Mouse (Mus musculus): ENCODE results near the gene Cbs. TPM values are rescaled to one million over a fixed set of nuclear protein-coding genes. Genes with fewer than 3 reads are reported as not detected.

The Cbs gene
- polyA plus RNA-seq, 1 experiment: 5.4 TPM

DNA sequence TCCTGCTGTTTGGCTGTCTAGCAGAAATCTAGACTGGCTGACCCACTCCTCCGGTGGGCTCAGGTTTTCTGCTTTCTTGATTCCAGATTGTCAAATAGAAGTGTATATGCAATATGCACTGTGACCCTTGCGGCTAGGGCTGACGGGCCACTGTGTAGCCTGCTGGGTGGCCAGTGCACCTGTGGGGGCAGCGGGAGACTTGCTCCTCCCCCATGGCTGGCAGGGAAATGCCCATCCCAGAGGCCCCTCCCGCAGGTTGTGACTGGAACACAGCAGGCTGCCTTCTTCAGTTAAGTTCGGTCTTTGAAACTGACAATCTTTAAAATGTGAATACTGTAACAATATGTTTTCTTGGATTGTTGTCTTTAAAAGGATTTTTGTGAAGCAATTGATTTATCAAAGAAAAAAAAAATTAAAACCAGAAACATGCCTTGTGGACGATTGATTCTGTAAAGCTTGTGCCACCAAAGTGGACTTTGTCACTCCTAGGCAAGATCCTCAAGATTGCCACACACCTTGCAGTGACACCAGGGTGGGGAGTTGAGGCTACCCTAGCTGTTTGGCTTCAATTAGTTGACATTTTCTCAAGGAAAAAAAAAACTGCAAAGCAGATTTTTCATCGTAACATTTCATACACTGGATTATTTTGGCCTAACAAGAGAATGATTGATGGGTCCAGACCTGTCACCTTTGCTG, 29.6 kb downstream of the Cbs start:
- no peak for DNase-seq (ENCODE audit: low read depth)

DNA sequence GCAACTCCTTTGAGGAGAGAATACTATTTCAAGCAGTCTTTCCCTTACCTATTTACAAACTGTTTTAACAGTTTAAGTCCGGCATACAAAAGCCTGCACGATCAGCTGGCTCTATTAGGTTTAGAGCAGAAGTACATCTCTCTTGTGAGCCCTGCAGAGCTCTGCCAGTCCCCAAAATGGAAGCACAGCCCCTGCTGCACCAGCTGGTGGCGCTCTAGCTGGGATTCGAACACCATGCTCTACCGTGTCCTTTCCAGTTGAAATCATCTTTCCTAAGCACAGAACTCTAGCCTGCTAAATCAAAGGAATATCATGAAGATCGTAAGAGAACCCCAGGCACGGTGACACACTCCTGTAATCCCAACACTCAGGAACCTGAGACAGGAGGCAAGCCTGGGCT, 30.6 kb downstream of the Cbs start:
- TF ChIP-seq CTCF (IDR thresholded peaks at IDR 0.05; ENCODE audit: borderline replicate concordance, extremely low read depth, insufficient read depth, insufficient read length): peak; percentile 29; the same call in 1 of the 2 replicates
- TF ChIP-seq POLR2A (IDR thresholded peaks at IDR 0.05; ENCODE audit: borderline replicate concordance, extremely low read depth, insufficient read depth, insufficient read length, poor library complexity, severe bottlenecking): no peak
- DNase-seq (ENCODE audit: low read depth): peak; percentile 18

More for the DNA sequence above, 29.6 kb downstream of the Cbs start:
- TF ChIP-seq CTCF (IDR thresholded peaks at IDR 0.05; ENCODE audit: borderline replicate concordance, extremely low read depth, insufficient read depth, insufficient read length) (no peak), POLR2A (IDR thresholded peaks at IDR 0.05; ENCODE audit: borderline replicate concordance, extremely low read depth, insufficient read depth, insufficient read length, poor library complexity, severe bottlenecking) (no peak)

DNA sequence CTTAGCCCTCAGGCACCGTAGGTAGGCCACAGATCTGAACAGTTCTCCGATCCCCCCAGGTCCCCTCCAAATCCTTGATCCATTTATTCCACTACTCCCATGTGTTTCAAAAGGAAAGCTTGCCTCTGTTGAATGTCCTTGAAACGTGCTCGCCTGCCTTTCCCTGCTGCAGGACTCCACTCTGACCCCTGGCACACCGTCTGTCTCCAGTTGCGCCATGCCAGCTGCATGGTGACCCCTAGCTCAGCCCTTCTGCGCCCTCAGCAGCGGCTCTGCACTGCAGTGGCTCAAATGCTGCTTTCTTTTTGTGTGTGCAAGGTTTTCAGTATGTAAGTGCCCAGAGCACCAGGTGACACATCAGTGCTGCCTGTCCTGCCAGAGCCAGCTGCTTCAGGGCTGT, 38.4 kb downstream of the Cbs start:
- no peak for DNase-seq (ENCODE audit: low read depth)
- TF ChIP-seq POLR2A (IDR thresholded peaks at IDR 0.05; ENCODE audit: borderline replicate concordance, extremely low read depth, insufficient read depth, insufficient read length, poor library complexity, severe bottlenecking) (no peak), CTCF (IDR thresholded peaks at IDR 0.05; ENCODE audit: borderline replicate concordance, extremely low read depth, insufficient read depth, insufficient read length) (no peak)

DNA sequence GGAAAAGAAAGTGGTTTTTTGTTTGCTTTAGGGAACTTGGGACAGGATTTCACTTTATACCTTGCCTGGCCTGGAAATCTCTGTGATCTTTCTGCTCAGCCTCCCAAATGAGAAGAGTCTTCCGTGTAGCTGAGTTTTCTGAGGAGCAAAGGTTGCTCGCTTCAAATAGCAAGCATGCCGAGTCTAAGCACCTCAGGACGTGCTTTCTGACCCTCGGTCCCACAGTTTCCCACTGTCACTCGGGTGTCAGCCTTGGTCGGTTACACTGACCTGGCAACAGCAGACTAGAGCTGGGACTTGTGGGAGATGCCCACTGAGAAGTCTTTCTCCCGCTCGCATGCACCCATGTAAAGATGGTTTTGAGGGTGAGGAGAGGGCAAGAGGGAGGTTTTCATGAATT, 39.1 kb downstream of the Cbs start:
- no peak for DNase-seq (ENCODE audit: low read depth)
- TF ChIP-seq CTCF (IDR thresholded peaks at IDR 0.05; ENCODE audit: borderline replicate concordance, extremely low read depth, insufficient read depth, insufficient read length) (no peak), POLR2A (IDR thresholded peaks at IDR 0.05; ENCODE audit: borderline replicate concordance, extremely low read depth, insufficient read depth, insufficient read length, poor library complexity, severe bottlenecking) (no peak)

DNA sequence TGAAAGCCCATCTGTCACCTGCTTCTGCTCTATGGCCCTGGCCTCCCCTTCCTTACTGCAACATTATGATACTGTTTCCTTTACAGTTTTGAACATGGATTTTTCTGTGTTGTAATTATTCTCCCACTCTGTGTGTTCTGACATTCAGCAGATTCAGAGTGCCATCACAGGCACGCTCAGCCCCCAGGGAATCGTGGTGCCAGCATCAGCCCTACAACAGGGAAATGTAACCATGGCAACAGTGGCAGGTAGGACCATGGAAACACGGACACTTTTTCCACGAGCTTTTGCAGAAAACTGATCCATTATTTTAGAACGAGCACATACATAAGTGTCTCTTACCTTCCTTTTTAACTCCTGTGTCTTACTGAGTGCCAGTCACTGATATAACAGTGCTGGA, 42.0 kb downstream of the Cbs start:
- peak; percentile 65 for DNase-seq (ENCODE audit: low read depth)
- TF ChIP-seq POLR2A (IDR thresholded peaks at IDR 0.05; ENCODE audit: borderline replicate concordance, extremely low read depth, insufficient read depth, insufficient read length, poor library complexity, severe bottlenecking): no peak
- no peak for TF ChIP-seq CTCF (IDR thresholded peaks at IDR 0.05; ENCODE audit: borderline replicate concordance, extremely low read depth, insufficient read depth, insufficient read length)

DNA sequence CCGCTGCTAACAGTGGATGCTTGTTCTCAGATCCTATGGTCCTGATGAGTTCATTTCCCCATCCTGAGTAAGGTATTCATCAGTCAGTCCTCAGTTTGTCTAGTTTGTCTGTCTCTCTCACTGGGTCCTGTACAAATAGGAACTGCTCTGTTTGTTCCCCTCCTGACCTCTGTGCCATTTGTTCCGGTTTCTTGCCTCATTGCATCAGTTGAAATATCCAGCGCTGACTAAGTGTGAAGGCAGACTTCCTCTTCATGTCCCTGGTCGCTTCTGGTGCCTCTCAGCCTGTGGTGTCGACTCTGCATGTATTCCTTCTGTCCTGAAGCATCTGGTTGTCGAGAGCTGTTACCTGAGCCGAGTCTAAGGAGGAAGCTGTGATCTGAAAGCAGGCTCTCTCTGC, 42.4 kb downstream of the Cbs start:
- no peak for DNase-seq (ENCODE audit: low read depth)

DNA sequence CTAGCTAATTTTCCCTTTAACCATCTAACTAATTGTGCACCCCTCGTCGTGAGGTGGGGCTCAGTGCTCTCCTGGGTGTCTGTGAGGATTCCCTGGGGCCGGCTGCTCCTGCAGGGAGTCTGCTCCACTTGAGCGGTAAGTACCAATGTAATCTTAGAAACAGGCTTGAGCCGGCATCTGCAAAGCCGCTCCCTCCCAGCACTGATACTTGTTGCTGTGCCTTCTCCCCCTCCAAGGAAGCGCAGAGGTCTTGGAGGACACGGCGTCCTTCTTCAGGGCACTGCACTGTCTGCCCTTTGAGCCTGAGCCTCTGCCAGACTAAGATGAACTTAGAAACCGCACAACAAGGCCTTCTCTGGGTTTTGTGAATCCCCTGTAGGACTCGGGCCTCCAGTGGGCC, 46.2 kb downstream of the Cbs start:
- DNase-seq (ENCODE audit: low read depth): no peak
- TF ChIP-seq POLR2A (IDR thresholded peaks at IDR 0.05; ENCODE audit: borderline replicate concordance, extremely low read depth, insufficient read depth, insufficient read length, poor library complexity, severe bottlenecking): no peak
- no peak for TF ChIP-seq CTCF (IDR thresholded peaks at IDR 0.05; ENCODE audit: borderline replicate concordance, extremely low read depth, insufficient read depth, insufficient read length)

More for the DNA sequence above, 42.4 kb downstream of the Cbs start:
- no peak for TF ChIP-seq CTCF (IDR thresholded peaks at IDR 0.05; ENCODE audit: borderline replicate concordance, extremely low read depth, insufficient read depth, insufficient read length)
- no peak for TF ChIP-seq POLR2A (IDR thresholded peaks at IDR 0.05; ENCODE audit: borderline replicate concordance, extremely low read depth, insufficient read depth, insufficient read length, poor library complexity, severe bottlenecking)

DNA sequence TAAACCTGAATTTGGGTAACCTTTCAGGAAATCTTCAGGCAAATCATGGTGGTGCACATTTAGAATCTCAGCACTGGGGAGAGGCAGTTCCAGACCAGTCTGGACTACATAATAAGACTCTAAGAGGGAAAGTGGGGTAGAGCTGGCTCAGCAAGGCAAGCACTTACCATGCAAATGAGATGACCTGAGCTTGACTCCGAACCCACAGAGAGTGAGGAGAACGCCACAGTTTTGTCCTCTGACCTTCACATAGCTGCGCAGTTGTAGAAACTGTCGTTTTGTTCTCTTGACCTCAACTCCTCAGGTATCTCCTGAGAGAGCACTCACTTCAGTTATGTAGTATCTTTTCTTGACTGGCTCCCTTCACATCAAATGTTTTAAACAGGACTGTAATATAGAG, 48.3 kb downstream of the Cbs start:
- DNase-seq (ENCODE audit: low read depth): no peak
- TF ChIP-seq CTCF (IDR thresholded peaks at IDR 0.05; ENCODE audit: borderline replicate concordance, extremely low read depth, insufficient read depth, insufficient read length) (no peak), POLR2A (IDR thresholded peaks at IDR 0.05; ENCODE audit: borderline replicate concordance, extremely low read depth, insufficient read depth, insufficient read length, poor library complexity, severe bottlenecking) (no peak)

DNA sequence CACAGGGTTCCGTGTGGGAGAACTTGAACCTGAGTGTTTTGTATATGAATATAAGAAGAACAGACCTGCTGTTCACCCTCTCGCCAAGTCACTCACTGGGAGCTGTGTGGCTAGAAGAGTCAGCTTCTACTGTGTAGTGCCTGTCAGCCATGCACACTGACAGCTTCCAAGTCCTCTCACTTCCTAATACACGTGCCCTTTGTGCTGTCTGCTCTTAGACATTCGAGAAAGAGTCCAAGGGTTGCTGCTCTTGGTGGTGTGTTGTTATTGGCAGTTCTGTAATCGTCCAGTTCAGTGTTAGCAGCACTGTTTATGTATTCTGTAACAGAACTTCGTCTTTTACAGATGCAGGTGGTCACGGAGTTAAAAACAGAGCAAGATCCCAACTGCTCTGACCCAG, 48.9 kb downstream of the Cbs start:
- DNase-seq (ENCODE audit: low read depth): no peak
- no peak for TF ChIP-seq CTCF (IDR thresholded peaks at IDR 0.05; ENCODE audit: borderline replicate concordance, extremely low read depth, insufficient read depth, insufficient read length)
- TF ChIP-seq POLR2A (IDR thresholded peaks at IDR 0.05; ENCODE audit: borderline replicate concordance, extremely low read depth, insufficient read depth, insufficient read length, poor library complexity, severe bottlenecking): no peak

DNA sequence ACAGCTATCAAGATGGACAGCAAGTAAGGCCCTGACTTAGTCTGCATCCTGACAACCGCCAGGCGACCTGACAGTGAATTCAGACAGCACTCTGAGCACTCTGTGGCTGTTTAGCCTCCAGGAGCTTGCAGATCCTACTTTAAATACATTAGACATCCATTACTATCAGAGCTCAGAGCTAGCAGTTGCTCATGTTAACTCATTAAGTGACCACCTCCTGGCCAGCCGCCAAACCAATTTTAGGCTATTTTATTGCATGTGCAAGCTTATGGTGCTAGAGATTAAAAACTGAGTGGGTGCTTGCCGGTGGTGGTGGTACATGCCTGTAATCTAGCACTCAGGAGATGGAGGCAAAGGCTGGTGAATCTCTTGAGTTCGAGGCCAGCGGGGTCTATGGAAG, 53.3 kb downstream of the Cbs start:
- TF ChIP-seq CTCF (IDR thresholded peaks at IDR 0.05; ENCODE audit: borderline replicate concordance, extremely low read depth, insufficient read depth, insufficient read length) (no peak), POLR2A (IDR thresholded peaks at IDR 0.05; ENCODE audit: borderline replicate concordance, extremely low read depth, insufficient read depth, insufficient read length, poor library complexity, severe bottlenecking) (no peak)
- peak; percentile 59 for DNase-seq (ENCODE audit: low read depth)

DNA sequence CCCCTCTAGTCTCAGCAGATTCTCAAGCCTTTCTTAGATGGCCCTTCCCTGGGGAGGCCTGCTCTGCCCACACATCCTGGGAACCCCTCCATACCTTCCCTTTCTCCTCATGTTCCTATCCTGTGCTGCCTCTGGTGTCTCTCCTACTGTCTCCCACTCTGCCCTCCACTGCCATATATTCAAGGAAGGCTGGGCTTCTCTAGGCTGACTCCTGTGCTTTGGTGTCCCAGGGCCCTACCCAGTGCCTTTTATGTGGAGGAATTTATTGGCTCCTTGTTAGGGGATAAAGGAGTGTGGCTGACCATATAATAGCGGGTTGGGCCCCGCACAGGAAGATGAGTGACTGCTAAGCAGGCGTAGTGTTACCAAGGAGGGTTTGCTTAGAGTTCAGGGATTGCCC, 53.9 kb downstream of the Cbs start:
- no peak for TF ChIP-seq POLR2A (IDR thresholded peaks at IDR 0.05; ENCODE audit: borderline replicate concordance, extremely low read depth, insufficient read depth, insufficient read length, poor library complexity, severe bottlenecking)
- TF ChIP-seq CTCF (IDR thresholded peaks at IDR 0.05; ENCODE audit: borderline replicate concordance, extremely low read depth, insufficient read depth, insufficient read length): no peak
- no peak for DNase-seq (ENCODE audit: low read depth)

DNA sequence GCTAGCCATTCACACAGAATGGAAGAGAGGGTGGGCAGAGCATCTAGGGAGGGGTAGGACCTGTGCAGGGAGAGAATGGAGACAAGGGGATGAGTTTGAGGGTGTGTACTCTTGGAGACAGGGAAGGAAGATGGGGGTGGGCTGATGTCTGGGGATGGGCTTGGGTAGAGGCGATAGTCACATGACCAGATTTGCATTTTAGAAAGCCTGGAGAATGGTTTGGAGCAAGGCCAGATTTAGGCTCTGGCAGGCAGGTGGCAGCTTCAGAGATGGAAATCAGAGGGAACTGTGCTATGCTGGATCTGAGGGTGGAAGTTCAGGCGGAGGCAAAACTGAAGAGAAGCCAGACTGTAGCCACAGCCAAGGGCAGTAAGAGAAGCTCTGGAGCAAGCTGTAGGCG, 56.7 kb downstream of the Cbs start:
- DNase-seq (ENCODE audit: low read depth): peak; percentile 96
- TF ChIP-seq CTCF (IDR thresholded peaks at IDR 0.05; ENCODE audit: borderline replicate concordance, extremely low read depth, insufficient read depth, insufficient read length): no peak
- no peak for TF ChIP-seq POLR2A (IDR thresholded peaks at IDR 0.05; ENCODE audit: borderline replicate concordance, extremely low read depth, insufficient read depth, insufficient read length, poor library complexity, severe bottlenecking)

All from brain, embryonic 14.5 days (tissue).